Mouse (Mus musculus): Measurements from ENCODE around the gene Dnah7b. TPM values are rescaled to one million over a fixed set of nuclear protein-coding genes. Genes with fewer than 3 reads are reported as not detected.
A peak's percentile ranks its signal among the peaks of the same experiment; 100 is the strongest.
"Not testable (repeated sequence)": the region's sequence is repeated elsewhere in the genome, so short reads cannot be mapped to it uniquely, and the experiment has no call there.

Gene Dnah7b
- polyA plus RNA-seq (2014; fragmentation: Nextera tagmentation; extraction: Ambion mirVana): 1.3 and 2.1 TPM in 2 replicates

GRCm38 (mm10) chr1:46066015-46066414 is at the start of gene Dnah7b:
Gene Dnah7b, plus strand, starts transcription at chr1:46066315.
- peak; percentile 11; the same call in 1 of the 2 replicates for ATAC-seq
- Histone ChIP-seq H3K27ac (ENCODE audit: low read depth, low read length) (peak within 1 kb of the TSS; percentile 71; the same call in 1 of the 2 replicates), H3K36me3 (ENCODE audit: control insufficient read depth, insufficient read depth, low read length) (no peaks in the 10 kb centered on the region), H3K9ac (ENCODE audit: low read length) (peak within 1 kb of the TSS; percentile 80), H3K9me3 (replicated peaks; ENCODE audit: control insufficient read depth, low read length) (no peaks in the 10 kb centered on the region), H3K4me1 (ENCODE audit: control insufficient read depth, insufficient read depth, low read length) (no peaks in the 10 kb centered on the region), H3K27me3 (replicated peaks; ENCODE audit: control insufficient read depth, insufficient read depth, low read length) (no peaks in the 10 kb centered on the region), H3K4me3 (ENCODE audit: low read depth, low read length) (peak within 1 kb of the TSS; percentile 59), H3K4me2 (ENCODE audit: low read length) (peak within 1 kb of the TSS; percentile 65)
- DNase-seq (ENCODE audit: low spot score): no peak
- 36% methylated on average over 1 of the region's 1 CpGs for WGBS

DNA sequence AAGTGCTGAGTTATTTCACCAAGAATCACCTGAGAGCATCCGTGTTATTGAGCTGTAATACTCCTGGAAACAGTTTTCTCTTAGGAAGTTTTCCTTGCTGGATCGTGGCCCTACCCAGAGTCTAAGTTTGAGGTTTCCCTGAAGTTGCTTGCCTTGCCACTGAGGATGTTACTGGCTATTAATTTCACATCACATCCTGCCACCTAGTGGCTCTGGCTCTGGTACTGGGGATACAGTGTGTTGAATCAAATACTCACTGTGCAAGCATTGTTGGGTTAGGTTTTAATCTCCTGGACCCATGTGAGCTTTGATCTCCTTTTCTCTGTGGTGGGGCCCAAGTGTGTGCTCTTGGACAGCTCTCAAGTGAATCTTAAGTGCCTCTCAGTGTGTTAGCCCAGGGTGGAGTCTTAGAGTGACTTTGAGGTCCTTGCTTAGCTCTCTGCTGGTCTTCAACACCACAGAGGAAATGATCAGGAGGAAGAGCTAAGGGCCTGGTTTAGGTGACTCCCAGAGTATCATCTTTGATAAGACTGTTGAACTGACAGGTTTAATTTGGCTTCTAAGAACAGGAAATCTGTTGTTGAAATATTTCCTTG is 47.6 kb upstream of the Dnah7b start:
- DNase-seq (ENCODE audit: low spot score): peak; percentile 29
- Histone ChIP-seq H3K9me3 (replicated peaks; ENCODE audit: control insufficient read depth, low read length) (no peaks in the 10 kb centered on the region), H3K36me3 (ENCODE audit: control insufficient read depth, insufficient read depth, low read length) (no peaks in the 10 kb centered on the region), H3K4me3 (ENCODE audit: low read depth, low read length) (no peak overlapping the region), H3K27ac (ENCODE audit: low read depth, low read length) (no peak overlapping the region), H3K4me1 (ENCODE audit: control insufficient read depth, insufficient read depth, low read length) (no peaks in the 10 kb centered on the region), H3K27me3 (replicated peaks; ENCODE audit: control insufficient read depth, insufficient read depth, low read length) (no peaks in the 10 kb centered on the region), H3K4me2 (ENCODE audit: low read length) (no peak overlapping the region), H3K9ac (ENCODE audit: low read length) (no peak overlapping the region)
- WGBS: 72% methylated on average over 2 of the region's 2 CpGs
- no peak for ATAC-seq

DNA sequence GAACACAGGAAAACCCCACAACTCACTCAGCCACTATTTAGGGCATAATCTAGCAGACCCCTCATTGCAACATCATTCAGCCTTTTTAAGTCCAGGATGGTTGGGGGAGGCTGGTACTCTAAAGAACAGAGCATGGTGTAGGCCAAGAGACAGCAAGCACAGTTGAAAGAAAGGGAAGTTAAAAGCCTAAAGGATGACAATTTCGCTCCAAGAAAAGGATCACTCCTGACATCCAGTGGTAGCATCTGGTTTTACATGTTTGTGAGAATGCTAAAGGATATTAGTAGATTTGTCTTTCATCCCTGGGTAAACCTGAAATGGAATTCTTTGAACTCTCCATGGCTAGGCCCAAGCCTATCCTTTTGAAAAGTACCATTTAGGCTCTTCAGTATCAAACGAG is 43.9 kb upstream of the Dnah7b start:
- Histone ChIP-seq H3K36me3 (ENCODE audit: control insufficient read depth, insufficient read depth, low read length) (no peaks in the 10 kb centered on the region), H3K27me3 (replicated peaks; ENCODE audit: control insufficient read depth, insufficient read depth, low read length) (no peaks in the 10 kb centered on the region), H3K4me1 (ENCODE audit: control insufficient read depth, insufficient read depth, low read length) (no peaks in the 10 kb centered on the region), H3K4me2 (ENCODE audit: low read length) (no peak overlapping the region), H3K9me3 (replicated peaks; ENCODE audit: control insufficient read depth, low read length) (no peaks in the 10 kb centered on the region), H3K4me3 (ENCODE audit: low read depth, low read length) (no peak overlapping the region), H3K9ac (ENCODE audit: low read length) (no peak overlapping the region), H3K27ac (ENCODE audit: low read depth, low read length) (no peak overlapping the region)
- 31% methylated on average over 2 of the region's 2 CpGs for WGBS
- ATAC-seq (0 out of 2 replicates have a peak, but pooled peaks have one; percentile 29), DNase-seq (ENCODE audit: low spot score) (peak; percentile 55)

DNA sequence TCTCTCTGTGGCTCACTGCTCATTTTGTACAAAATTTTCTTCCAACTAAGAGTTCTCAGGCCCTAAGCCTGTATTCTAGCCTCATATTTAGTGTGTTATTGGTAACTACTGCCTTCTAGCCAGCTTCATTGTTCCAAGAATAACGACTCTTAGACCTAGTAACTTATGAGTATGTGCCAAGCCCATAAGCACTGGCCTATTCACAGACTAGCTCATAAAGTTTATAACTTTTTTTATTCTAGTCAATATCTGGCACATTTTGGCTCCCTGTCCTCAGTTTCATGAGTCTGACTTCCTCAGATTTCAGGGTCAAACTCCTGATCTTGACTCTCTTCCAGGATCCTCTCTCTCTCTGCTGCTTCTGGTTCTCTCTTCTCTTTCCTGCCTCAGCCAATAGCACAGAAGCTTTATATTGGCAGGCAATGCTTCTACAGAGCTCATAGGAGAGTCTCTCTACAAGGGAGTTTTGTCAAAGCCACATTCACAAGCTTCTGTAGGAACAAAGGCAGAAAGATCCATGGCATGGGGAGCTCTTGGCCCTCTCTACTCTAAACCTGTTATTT is 34.0 kb upstream of the Dnah7b start:
- Histone ChIP-seq H3K9me3 (replicated peaks; ENCODE audit: control insufficient read depth, low read length) (no peaks in the 10 kb centered on the region), H3K4me2 (ENCODE audit: low read length) (no peak overlapping the region), H3K36me3 (ENCODE audit: control insufficient read depth, insufficient read depth, low read length) (no peaks in the 10 kb centered on the region), H3K27me3 (replicated peaks; ENCODE audit: control insufficient read depth, insufficient read depth, low read length) (no peaks in the 10 kb centered on the region), H3K4me1 (ENCODE audit: control insufficient read depth, insufficient read depth, low read length) (no peaks in the 10 kb centered on the region), H3K27ac (ENCODE audit: low read depth, low read length) (no peak overlapping the region), H3K9ac (ENCODE audit: low read length) (no peak overlapping the region), H3K4me3 (ENCODE audit: low read depth, low read length) (no peak overlapping the region)
- DNase-seq (ENCODE audit: low spot score): no peak
- 75% methylated on average over 1 of the region's 1 CpGs for WGBS
- ATAC-seq: no peak

DNA sequence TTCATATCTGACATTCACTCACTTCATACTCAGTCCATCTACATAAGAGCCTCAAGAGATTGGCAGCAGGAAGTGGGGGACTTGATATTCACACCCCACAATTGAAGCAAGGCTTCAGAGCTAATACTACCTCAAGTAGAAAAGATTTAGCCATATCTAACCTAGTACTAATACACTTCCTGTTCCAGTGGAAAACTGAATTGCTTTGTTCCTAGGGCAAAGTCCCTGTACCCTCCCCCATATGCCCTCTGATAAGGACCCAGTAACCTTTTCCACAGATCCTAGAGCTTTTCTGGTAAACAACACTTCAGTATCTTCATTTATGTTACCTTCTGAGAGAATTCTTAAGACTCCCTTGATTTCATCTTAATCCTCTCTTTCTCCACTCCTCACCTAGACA is 17.9 kb upstream of the Dnah7b start:
- DNase-seq (ENCODE audit: low spot score) (no peak), ATAC-seq (no peak)
- H3K36me3 ChIP-seq (ENCODE audit: control insufficient read depth, insufficient read depth, low read length): no peaks in the 10 kb centered on the region
- no peaks in the 10 kb centered on the region for H3K27me3 ChIP-seq (replicated peaks; ENCODE audit: control insufficient read depth, insufficient read depth, low read length)
- H3K4me2 ChIP-seq (ENCODE audit: low read length): no peak overlapping the region
- H3K9me3 ChIP-seq (replicated peaks; ENCODE audit: control insufficient read depth, low read length): no peaks in the 10 kb centered on the region
- no peak overlapping the region for H3K9ac ChIP-seq (ENCODE audit: low read length)
- H3K27ac ChIP-seq (ENCODE audit: low read depth, low read length): no peak overlapping the region
- H3K4me1 ChIP-seq (ENCODE audit: control insufficient read depth, insufficient read depth, low read length): no peaks in the 10 kb centered on the region
- no peak overlapping the region for H3K4me3 ChIP-seq (ENCODE audit: low read depth, low read length)

DNA sequence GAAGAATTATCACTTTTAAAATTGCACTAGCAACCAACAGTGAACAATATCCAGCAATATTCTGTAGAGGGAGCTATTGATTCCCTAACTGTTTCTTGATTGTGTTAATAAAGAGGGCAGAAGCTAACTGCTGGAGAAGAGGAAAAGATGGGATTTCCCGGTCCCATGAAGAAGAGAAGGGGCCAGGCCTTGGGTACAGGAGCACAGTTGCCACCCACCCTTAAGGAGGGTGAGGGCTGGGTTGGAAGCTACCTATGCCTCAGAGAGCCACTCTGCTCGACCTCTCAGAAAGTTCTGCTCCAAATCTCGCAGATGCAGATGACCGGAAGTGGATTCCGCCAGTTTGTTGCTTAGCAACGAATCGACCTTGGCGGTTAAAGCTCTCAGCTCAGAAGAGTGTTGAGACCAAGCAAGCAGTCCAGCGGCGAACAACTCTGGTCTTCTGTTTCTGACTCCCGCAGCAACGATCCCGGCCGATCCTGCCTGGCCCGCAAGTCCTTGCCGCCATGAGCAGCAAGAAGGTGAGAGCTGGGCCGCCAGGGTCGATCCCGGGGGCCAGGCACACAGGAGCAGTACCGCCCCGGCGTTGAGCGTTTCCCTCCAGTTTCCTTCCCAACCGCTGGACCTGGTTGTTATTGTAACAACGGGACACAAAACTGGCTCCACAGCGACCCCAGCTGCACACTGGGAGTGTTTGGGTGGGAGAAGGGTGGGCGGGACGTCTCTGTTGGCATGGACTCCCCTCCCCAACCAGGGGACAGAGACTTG is 553 bp downstream of the Dnah7b start:
- ATAC-seq (peak; percentile 92), DNase-seq (ENCODE audit: low spot score) (peak; percentile 83)
- Histone ChIP-seq H3K27me3 (replicated peaks; ENCODE audit: control insufficient read depth, insufficient read depth, low read length) (no peaks in the 10 kb centered on the region), H3K9ac (ENCODE audit: low read length) (peak overlapping the region; percentile 80), H3K9me3 (replicated peaks; ENCODE audit: control insufficient read depth, low read length) (no peaks in the 10 kb centered on the region), H3K4me2 (ENCODE audit: low read length) (peak overlapping the region; percentile 65), H3K4me3 (ENCODE audit: low read depth, low read length) (peak overlapping the region; percentile 59), H3K27ac (ENCODE audit: low read depth, low read length) (peak overlapping the region; percentile 71; the same call in 1 of the 2 replicates), H3K4me1 (ENCODE audit: control insufficient read depth, insufficient read depth, low read length) (no peaks in the 10 kb centered on the region), H3K36me3 (ENCODE audit: control insufficient read depth, insufficient read depth, low read length) (no peaks in the 10 kb centered on the region)
- WGBS: under 1% methylated on average over 28 of the region's 28 CpGs

- H3K36me3 ChIP-seq (ENCODE audit: control insufficient read depth, insufficient read depth, low read length): not testable (repeated sequence)
Observed at GRCm38 (mm10) chr1:46068787-46069186, 2.7 kb downstream of the Dnah7b start.

GRCm38 (mm10) chr1:46077891-46078290 is 11.8 kb downstream of the Dnah7b start:
- Histone ChIP-seq H3K36me3 (ENCODE audit: control insufficient read depth, insufficient read depth, low read length) (no peaks in the 10 kb centered on the region), H3K4me3 (ENCODE audit: low read depth, low read length) (no peak overlapping the region), H3K4me1 (ENCODE audit: control insufficient read depth, insufficient read depth, low read length) (no peaks in the 10 kb centered on the region), H3K4me2 (ENCODE audit: low read length) (no peak overlapping the region), H3K9me3 (replicated peaks; ENCODE audit: control insufficient read depth, low read length) (no peaks in the 10 kb centered on the region), H3K27me3 (replicated peaks; ENCODE audit: control insufficient read depth, insufficient read depth, low read length) (no peaks in the 10 kb centered on the region), H3K27ac (ENCODE audit: low read depth, low read length) (no peak overlapping the region), H3K9ac (ENCODE audit: low read length) (no peak overlapping the region)
- ATAC-seq (no peak), DNase-seq (ENCODE audit: low spot score) (no peak)
- WGBS: 95% methylated on average over 2 of the region's 2 CpGs

More at GRCm38 (mm10) chr1:46068787-46069186, 2.7 kb downstream of the Dnah7b start:
- H3K9ac ChIP-seq (ENCODE audit: low read length); H3K9me3 ChIP-seq (replicated peaks; ENCODE audit: control insufficient read depth, low read length); H3K27me3 ChIP-seq (replicated peaks; ENCODE audit: control insufficient read depth, insufficient read depth, low read length); H3K4me3 ChIP-seq (ENCODE audit: low read depth, low read length); H3K4me1 ChIP-seq (ENCODE audit: control insufficient read depth, insufficient read depth, low read length); H3K27ac ChIP-seq (ENCODE audit: low read depth, low read length); DNase-seq (ENCODE audit: low spot score); ATAC-seq; H3K4me2 ChIP-seq (ENCODE audit: low read length): not testable (repeated sequence)
- WGBS: 76% methylated on average over 3 of the region's 3 CpGs

DNA sequence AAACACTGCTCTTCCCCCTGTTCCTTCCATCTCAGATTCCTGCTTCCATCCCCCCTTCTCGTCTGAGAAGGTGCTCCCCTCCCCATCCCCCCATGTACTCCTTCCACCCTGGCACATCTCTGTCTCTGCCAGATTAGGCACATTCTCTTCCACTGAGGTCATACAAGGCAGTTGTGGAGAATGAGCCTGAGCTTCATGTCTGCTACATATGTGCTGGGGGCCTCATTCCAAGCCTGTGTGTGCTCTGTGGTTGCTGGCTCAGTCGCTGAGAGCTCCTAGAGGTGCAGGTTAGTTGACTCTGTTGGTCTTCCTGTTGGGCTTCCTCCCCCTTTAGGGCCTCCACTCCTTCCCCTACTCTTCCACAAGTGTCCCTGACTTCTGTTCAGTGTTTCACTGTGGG is 34.4 kb downstream of the Dnah7b start:
- no peak for DNase-seq (ENCODE audit: low spot score)
- H3K4me2 ChIP-seq (ENCODE audit: low read length): no peak overlapping the region
- H3K27me3 ChIP-seq (replicated peaks; ENCODE audit: control insufficient read depth, insufficient read depth, low read length): no peaks in the 10 kb centered on the region
- no peak overlapping the region for H3K4me3 ChIP-seq (ENCODE audit: low read depth, low read length)
- H3K9ac ChIP-seq (ENCODE audit: low read length): no peak overlapping the region
- ATAC-seq: no peak
- 80% methylated on average over 2 of the region's 2 CpGs for WGBS
- H3K36me3 ChIP-seq (ENCODE audit: control insufficient read depth, insufficient read depth, low read length): no peaks in the 10 kb centered on the region
- H3K9me3 ChIP-seq (replicated peaks; ENCODE audit: control insufficient read depth, low read length): no peaks in the 10 kb centered on the region
- no peak overlapping the region for H3K27ac ChIP-seq (ENCODE audit: low read depth, low read length)
- H3K4me1 ChIP-seq (ENCODE audit: control insufficient read depth, insufficient read depth, low read length): no peaks in the 10 kb centered on the region
